Mouse (Mus musculus) brain, embryonic 14.5 days (tissue): ENCODE measurements around the gene Tsc22d2.

Experiments used
- CTCF ChIP-seq: fragments of 200-500 bp; IDR thresholded peaks from 2 replicates; pipeline ENCODE4 v1.5.1; 2012; ENCODE audit warnings: inconsistent platforms, mild to moderate bottlenecking, moderate library complexity, borderline replicate concordance; ENCODE audit not compliant: insufficient read depth, insufficient read length; ENCODE audit errors: extremely low read depth
- POLR2A ChIP-seq: fragments of 200-500 bp; IDR thresholded peaks from 2 replicates; pipeline ENCODE4 v1.6.1; 2012; ENCODE audit warnings: mild to moderate bottlenecking, inconsistent platforms, borderline replicate concordance; ENCODE audit not compliant: poor library complexity, insufficient read depth, insufficient read length, severe bottlenecking; ENCODE audit errors: extremely low read depth

- TF ChIP-seq CTCF (no peak), POLR2A (no peak)
Measured at GRCm38 (mm10) chr3:58376713-58377112, 37.8 kb upstream of the Tsc22d2 start.
